Mouse (Mus musculus) intestine, embryonic 15.5 days (tissue): ENCODE data around the gene Mxi1. TPM values are rescaled to one million over a fixed set of nuclear protein-coding genes. Genes with fewer than 3 reads are reported as not detected.
"Not testable (repeated sequence)": the region's sequence is repeated elsewhere in the genome, so short reads cannot be mapped to it uniquely, and the experiment has no call there.

Experiments
- ATAC-seq: fragments of 200-750 bp; cut with Nextera tagmentation; 2 replicates; pipeline ENCODE4 v1.8.0; 2017; ENCODE audit warnings: moderate TSS enrichment, moderate library complexity
- H3K27ac ChIP-seq: fragments of 300-500 bp; sonication (generic); 2 replicates; pipeline ENCODE4 v1.5.1; 2015; ENCODE audit warnings: mild to moderate bottlenecking, inconsistent platforms
- H3K27me3 ChIP-seq: fragments of 300-500 bp; sonication (generic); replicated peaks from 2 replicates; pipeline ENCODE4 v1.6.1; 2015; ENCODE audit warnings: inconsistent platforms
- H3K36me3 ChIP-seq: fragments of 300-500 bp; sonication (generic); 2 replicates; pipeline ENCODE4 v1.6.1; 2015; ENCODE audit warnings: inconsistent platforms
- H3K4me1 ChIP-seq: fragments of 300-500 bp; sonication (generic); replicated peaks from 2 replicates; pipeline ENCODE4 v1.6.1; 2015; ENCODE audit warnings: inconsistent platforms
- H3K4me2 ChIP-seq: fragments of 300-500 bp; sonication (generic); replicated peaks from 2 replicates; pipeline ENCODE4 v1.6.1; 2015; ENCODE audit warnings: mild to moderate bottlenecking, inconsistent platforms
- H3K4me3 ChIP-seq: fragments of 300-500 bp; sonication (generic); replicated peaks from 2 replicates; pipeline ENCODE4 v1.5.1; 2015; ENCODE audit warnings: inconsistent platforms
- H3K9ac ChIP-seq: fragments of 300-500 bp; sonication (generic); 2 replicates; pipeline ENCODE4 v1.6.1; 2015; ENCODE audit warnings: inconsistent platforms
- H3K9me3 ChIP-seq: fragments of 300-500 bp; sonication (generic); 2 replicates; pipeline ENCODE4 v1.6.1; 2016; ENCODE audit warnings: inconsistent platforms
- WGBS: fragments of 180-500 bp; shearing (Covaris S2); methylation state at CpG from one replicate; pipeline ENCODE4 v1.1.7; 2015; 5-methylcytosine and 5-hydroxymethylcytosine counted together
- polyA plus RNA-seq: library from polyadenylated mRNA; unstranded; fragments of >200 nt; fragmentation: Nextera tagmentation; extraction: Ambion mirVana; gene quantifications from 2 replicates; pipeline ENCODE4 v1.2.1, GENCODE M21; 2015

Gene Mxi1
- polyA plus RNA-seq, 1 experiment from 2014 or later = 34.5 TPM

- H3K27me3 ChIP-seq = no peaks in the 10 kb centered on the region
- 93% methylated on average over 10 of the region's 10 CpGs for WGBS
- ATAC-seq = no peak
- no peaks in the 10 kb centered on the region for H3K4me1 ChIP-seq
- no peak overlapping the region for H3K9ac ChIP-seq
- H3K4me3 ChIP-seq = no peak overlapping the region
- H3K4me2 ChIP-seq = no peak overlapping the region
- H3K27ac ChIP-seq = no peak overlapping the region
- peaks cover 24% of the 10 kb centered on the region for H3K36me3 ChIP-seq
- no peaks in the 10 kb centered on the region for H3K9me3 ChIP-seq
These were observed 68.1 kb downstream of the Mxi1 start for GRCm38 (mm10) chr19:53378421-53378820.

GRCm38 (mm10) chr19:53383336-53383735 is 73.0 kb downstream of the Mxi1 start:
- no peaks in the 10 kb centered on the region for H3K9me3 ChIP-seq
- peaks cover 35% of the 10 kb centered on the region for H3K36me3 ChIP-seq
- no peak overlapping the region for H3K9ac ChIP-seq
- H3K4me1 ChIP-seq = no peaks in the 10 kb centered on the region
- WGBS = 91% methylated on average over 15 of the region's 15 CpGs
- no peak overlapping the region for H3K27ac ChIP-seq
- H3K4me2 ChIP-seq = no peak overlapping the region
- no peak overlapping the region for H3K4me3 ChIP-seq
- no peaks in the 10 kb centered on the region for H3K27me3 ChIP-seq
- no peak for ATAC-seq

GRCm38 (mm10) chr19:53389417-53389816 is 79.1 kb downstream of the Mxi1 start:
- H3K4me1 ChIP-seq = peaks cover 10% of the 10 kb centered on the region; the same call in 1 of the 2 replicates
- WGBS = 17% methylated on average over 6 of the region's 6 CpGs
- peak overlapping the region; percentile 98 for H3K27ac ChIP-seq
- H3K4me3 ChIP-seq = peak overlapping the region; percentile 100
- no peak for ATAC-seq
- H3K27me3 ChIP-seq = no peaks in the 10 kb centered on the region
- peak overlapping the region; percentile 56 for H3K4me2 ChIP-seq
- H3K9me3 ChIP-seq = no peaks in the 10 kb centered on the region
- H3K36me3 ChIP-seq = peaks cover 11% of the 10 kb centered on the region; the same call in 1 of the 2 replicates
- H3K9ac ChIP-seq = peak overlapping the region; percentile 99

- Histone ChIP-seq H3K27me3 (no peaks in the 10 kb centered on the region), H3K4me3 (peak overlapping the region; percentile 100), H3K9me3 (no peaks in the 10 kb centered on the region), H3K9ac (peak overlapping the region; percentile 99), H3K27ac (peak overlapping the region; percentile 98), H3K4me1 (peaks cover 10% of the 10 kb centered on the region; the same call in 1 of the 2 replicates), H3K36me3 (peaks cover 11% of the 10 kb centered on the region; the same call in 1 of the 2 replicates), H3K4me2 (peak overlapping the region; percentile 56)
- WGBS = under 1% methylated on average over 57 of the region's 59 CpGs
- ATAC-seq = peak; percentile 91
These were observed 79.6 kb downstream of the Mxi1 start for GRCm38 (mm10) chr19:53389851-53390431.

- Histone ChIP-seq H3K36me3 (peaks cover 11% of the 10 kb centered on the region; the same call in 1 of the 2 replicates), H3K9ac (peak within 1 kb of the TSS; percentile 99), H3K4me3 (peak within 1 kb of the TSS; percentile 100), H3K27me3 (no peaks in the 10 kb centered on the region), H3K9me3 (no peaks in the 10 kb centered on the region), H3K4me1 (peaks cover 10% of the 10 kb centered on the region; the same call in 1 of the 2 replicates), H3K27ac (peak within 1 kb of the TSS; percentile 98), H3K4me2 (peak within 1 kb of the TSS; percentile 63)
- ATAC-seq = peak; percentile 98
- under 1% methylated on average over 48 of the region's 48 CpGs for WGBS
These were observed 80.2 kb downstream of the Mxi1 start, which contains the start of gene Smndc1 for GRCm38 (mm10) chr19:53390495-53391007. Smndc1 (minus strand) TSS chr19:53390578.

- H3K9me3 ChIP-seq = no peaks in the 10 kb centered on the region
- peak overlapping the region; percentile 100 for H3K4me3 ChIP-seq
- 43% methylated on average over 8 of the region's 8 CpGs for WGBS
- no peak overlapping the region for H3K27ac ChIP-seq
- H3K4me2 ChIP-seq = peak overlapping the region; percentile 63
- peak overlapping the region; percentile 65 for H3K9ac ChIP-seq
- ATAC-seq = no peak
- H3K36me3 ChIP-seq = peaks cover 9% of the 10 kb centered on the region; the same call in 1 of the 2 replicates
- H3K4me1 ChIP-seq = peaks cover 10% of the 10 kb centered on the region; the same call in 1 of the 2 replicates
- H3K27me3 ChIP-seq = no peaks in the 10 kb centered on the region
These were observed 81.1 kb downstream of the Mxi1 start for GRCm38 (mm10) chr19:53391386-53391785.

GRCm38 (mm10) chr19:53391787-53392186 is 81.5 kb downstream of the Mxi1 start:
- H3K4me1 ChIP-seq = peaks cover 10% of the 10 kb centered on the region; the same call in 1 of the 2 replicates
- H3K9ac ChIP-seq = no peak overlapping the region
- no peak overlapping the region for H3K4me3 ChIP-seq
- H3K4me2 ChIP-seq = peak overlapping the region; percentile 63
- H3K9me3 ChIP-seq = no peaks in the 10 kb centered on the region
- H3K27me3 ChIP-seq = no peaks in the 10 kb centered on the region
- WGBS = 81% methylated on average over 5 of the region's 5 CpGs
- peaks cover 7% of the 10 kb centered on the region; the same call in 1 of the 2 replicates for H3K36me3 ChIP-seq
- H3K27ac ChIP-seq = no peak overlapping the region
- no peak for ATAC-seq

- no peak overlapping the region for H3K9ac ChIP-seq
- no peak for ATAC-seq
- H3K27ac ChIP-seq = no peak overlapping the region
- WGBS = 60% methylated on average over 8 of the region's 8 CpGs
- H3K36me3 ChIP-seq = no peaks in the 10 kb centered on the region
- peaks cover 10% of the 10 kb centered on the region; the same call in 1 of the 2 replicates for H3K4me1 ChIP-seq
- H3K27me3 ChIP-seq = no peaks in the 10 kb centered on the region
- no peak overlapping the region for H3K4me2 ChIP-seq
- H3K9me3 ChIP-seq = no peaks in the 10 kb centered on the region
- H3K4me3 ChIP-seq = no peak overlapping the region
These were observed 82.5 kb downstream of the Mxi1 start for GRCm38 (mm10) chr19:53392781-53393343.

- H3K4me1 ChIP-seq = peaks cover 10% of the 10 kb centered on the region; the same call in 1 of the 2 replicates
- H3K27ac ChIP-seq = no peak overlapping the region
- H3K4me3 ChIP-seq = no peak overlapping the region
- H3K27me3 ChIP-seq = no peaks in the 10 kb centered on the region
- no peak overlapping the region for H3K4me2 ChIP-seq
- H3K9ac ChIP-seq = no peak overlapping the region
- no peaks in the 10 kb centered on the region for H3K9me3 ChIP-seq
- no peaks in the 10 kb centered on the region for H3K36me3 ChIP-seq
- no peak for ATAC-seq
These were observed 83.3 kb downstream of the Mxi1 start for GRCm38 (mm10) chr19:53393646-53394045.

- Histone ChIP-seq H3K27ac (no peak overlapping the region), H3K9me3 (no peaks in the 10 kb centered on the region), H3K36me3 (no peaks in the 10 kb centered on the region), H3K4me2 (no peak overlapping the region), H3K4me3 (no peak overlapping the region), H3K4me1 (peaks cover 6% of the 10 kb centered on the region; the same call in 1 of the 2 replicates), H3K27me3 (no peaks in the 10 kb centered on the region), H3K9ac (no peak overlapping the region)
- WGBS = 14% methylated on average over 7 of the region's 7 CpGs
- ATAC-seq = no peak
These were observed 84.2 kb downstream of the Mxi1 start for GRCm38 (mm10) chr19:53394552-53394951.

- not testable (repeated sequence) for H3K4me3 ChIP-seq, H3K27me3 ChIP-seq, H3K36me3 ChIP-seq, H3K4me1 ChIP-seq, ATAC-seq, H3K9me3 ChIP-seq, H3K27ac ChIP-seq, H3K4me2 ChIP-seq, H3K9ac ChIP-seq
- WGBS = 73% methylated on average over 3 of the region's 3 CpGs
These were observed 84.6 kb downstream of the Mxi1 start for GRCm38 (mm10) chr19:53394956-53395355.

GRCm38 (mm10) chr19:53395805-53396204 is 85.5 kb downstream of the Mxi1 start:
- not testable (repeated sequence) for ATAC-seq, H3K27me3 ChIP-seq, H3K9me3 ChIP-seq, H3K9ac ChIP-seq, H3K27ac ChIP-seq, H3K4me3 ChIP-seq, H3K4me2 ChIP-seq, H3K4me1 ChIP-seq, H3K36me3 ChIP-seq
- WGBS = 76% methylated on average over 5 of the region's 5 CpGs
